Mouse (Mus musculus): Measurements from ENCODE around the gene Bub1b.

- TF ChIP-seq CTCF (IDR thresholded peaks at IDR 0.05; ENCODE audit: control insufficient read depth, insufficient read depth, insufficient read length) (no peak), MAX (IDR thresholded peaks at IDR 0.05) (no peak)
These were observed 27.1 kb upstream of the Bub1b start for GRCm38 (mm10) chr2:118570939-118571338.

All from C2C12 (cell line).